Mouse (Mus musculus): ENCODE results near the gene Ddx1.
A peak's percentile ranks its signal among the peaks of the same experiment; 100 is the strongest.
"Not testable (repeated sequence)": the region's sequence is repeated elsewhere in the genome, so short reads cannot be mapped to it uniquely, and the experiment has no call there.

The Ddx1 gene

DNA sequence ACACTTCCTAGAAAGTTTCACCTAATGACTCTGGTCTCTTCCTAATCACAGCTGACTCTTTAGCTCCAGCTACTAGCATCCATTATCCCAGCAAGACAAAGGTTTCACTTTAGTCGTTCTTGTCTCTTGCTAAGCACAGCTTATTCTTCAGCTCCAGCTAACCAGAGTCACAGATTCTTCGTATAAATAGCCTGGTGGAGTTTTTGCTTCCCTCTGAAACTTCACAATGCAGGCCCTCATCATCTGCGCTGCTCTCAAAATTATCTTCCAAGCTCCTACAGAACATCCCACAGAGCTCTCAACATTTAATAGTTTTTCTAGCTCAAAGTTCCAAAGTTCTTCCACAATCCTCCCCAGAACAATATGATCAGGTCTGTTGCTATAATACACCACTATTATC is 43.3 kb downstream of the Ddx1 start:
- DNase-seq (ENCODE audit: low spot score in 2 of 2): no peak

DNA sequence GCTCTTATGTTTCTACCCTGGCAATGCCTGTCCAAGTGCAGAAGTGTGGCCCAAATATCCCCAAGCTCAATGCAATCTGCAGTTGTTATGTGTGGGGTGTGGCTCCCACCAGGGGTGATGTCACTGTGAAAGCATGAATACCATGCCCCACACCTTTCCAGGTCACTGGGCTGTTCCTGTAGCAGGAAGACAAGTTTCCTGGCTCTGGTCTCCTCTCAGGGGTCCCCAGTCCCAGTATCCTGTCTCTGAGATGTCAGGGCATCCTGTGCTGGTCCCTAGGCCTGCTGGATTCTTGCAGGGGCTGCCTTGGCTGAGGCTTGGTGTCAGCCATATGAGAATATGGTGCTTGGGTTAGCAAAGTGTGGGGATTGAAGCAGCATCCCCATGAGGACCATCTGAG is 46.7 kb downstream of the Ddx1 start:
- no peak for DNase-seq (ENCODE audit: low spot score in 2 of 2)

DNA sequence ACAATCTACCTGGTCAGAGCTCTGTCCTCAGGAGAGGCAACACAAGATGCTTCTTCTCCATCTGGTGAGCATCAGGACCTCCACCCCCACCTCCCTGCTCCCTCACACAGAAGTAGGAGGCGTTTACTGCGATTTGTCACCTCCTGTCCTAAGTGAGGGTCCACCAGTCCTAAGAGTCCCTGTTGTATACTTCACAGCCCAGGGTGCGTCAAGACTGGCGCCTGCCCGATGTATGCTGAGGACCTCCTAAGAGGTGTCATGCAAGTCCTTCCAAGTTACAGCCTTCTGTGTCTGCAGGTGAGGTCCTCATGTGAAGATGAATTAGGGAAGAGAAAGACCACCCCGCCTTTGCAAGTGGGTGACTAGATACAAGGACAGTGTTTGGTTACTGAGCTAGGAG is 48.4 kb downstream of the Ddx1 start:
- DNase-seq (ENCODE audit: low spot score in 2 of 2): no peak

DNA sequence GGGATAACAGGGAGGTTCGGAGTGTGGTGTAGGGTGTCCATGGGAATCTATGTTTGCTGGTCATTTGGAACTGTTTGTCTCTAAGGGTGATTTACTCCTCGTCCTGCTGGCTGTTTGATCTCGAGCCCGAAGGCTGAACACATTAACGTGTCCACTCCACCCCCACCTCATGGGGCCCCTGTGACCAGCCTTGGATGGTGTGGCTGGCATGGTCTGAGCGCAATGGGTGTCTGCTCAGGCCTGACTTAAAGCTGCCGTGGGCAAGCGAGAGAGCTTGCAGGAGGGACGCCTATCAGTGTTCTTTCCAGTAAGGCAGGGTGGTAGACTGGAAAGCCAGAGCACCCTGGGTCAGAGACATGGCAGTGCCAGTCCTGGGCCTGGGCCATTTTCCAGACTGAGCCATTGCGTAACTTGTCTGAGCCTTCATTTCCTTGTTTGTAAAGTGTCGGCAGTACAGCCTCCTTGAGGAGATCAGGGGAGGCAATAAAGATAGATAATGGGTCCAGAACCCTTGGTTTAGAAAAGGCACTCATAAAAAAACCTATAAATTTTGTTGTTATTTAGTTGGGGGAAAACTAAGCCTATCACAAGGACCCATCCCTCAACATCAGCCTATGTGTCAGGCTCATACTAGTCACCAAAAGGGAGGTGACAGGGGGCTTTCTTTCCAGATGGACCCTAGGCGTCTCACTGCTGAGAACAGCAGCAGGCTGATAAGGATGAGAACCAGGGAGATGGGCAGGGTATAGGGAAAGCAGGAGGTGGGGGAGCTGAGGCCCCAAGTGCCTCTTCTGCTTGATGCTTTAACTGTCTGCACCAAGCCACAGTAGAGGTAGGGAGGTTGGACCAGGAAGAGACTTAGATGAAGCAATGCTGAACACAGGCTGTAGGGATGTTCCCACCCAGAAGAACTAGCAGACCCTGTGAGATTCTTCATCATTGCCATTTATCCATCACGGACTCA is 49.4 kb downstream of the Ddx1 start:
- no peak for DNase-seq (ENCODE audit: low spot score in 2 of 2)

DNA sequence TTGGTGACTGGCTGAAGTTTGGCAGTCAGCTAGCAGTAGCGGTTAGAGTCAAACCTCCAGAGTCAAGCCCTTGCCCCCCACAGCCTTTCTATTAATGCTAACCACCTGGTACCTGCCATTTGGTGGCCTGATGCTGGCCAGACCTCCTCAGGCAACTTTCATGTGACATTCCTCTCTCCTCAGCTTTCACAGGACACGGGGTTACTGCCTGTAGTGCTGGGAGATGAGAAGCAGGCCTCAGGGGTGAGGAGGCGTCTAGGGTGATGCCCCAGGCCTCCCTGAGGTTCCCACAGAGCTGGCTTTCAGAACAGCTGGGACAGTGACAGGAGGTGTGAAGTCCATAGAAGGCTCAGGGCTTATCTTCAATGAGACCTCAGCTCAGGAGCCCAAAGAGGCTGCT is 50.9 kb downstream of the Ddx1 start:
- no peak for DNase-seq (ENCODE audit: low spot score in 2 of 2)

DNA sequence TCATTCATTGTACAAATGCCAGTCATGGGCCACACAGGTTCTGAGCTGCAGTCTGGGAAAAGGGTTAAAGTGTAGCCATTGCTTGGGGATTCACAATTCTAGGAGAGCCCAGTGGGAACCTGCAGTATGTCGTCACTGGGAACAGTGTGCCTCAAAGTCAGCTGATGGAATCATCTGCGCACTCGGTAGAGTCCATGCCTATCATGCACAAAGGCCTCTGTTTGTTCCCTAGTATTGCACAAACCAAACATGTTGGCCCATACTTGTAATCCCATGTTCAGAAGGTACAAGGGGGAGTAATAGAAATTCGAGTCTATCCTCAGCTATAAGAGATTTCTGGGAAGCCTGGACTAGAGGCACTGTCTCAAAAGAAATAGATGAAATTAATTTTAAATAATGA is 52.9 kb downstream of the Ddx1 start:
- no peak for DNase-seq (ENCODE audit: low spot score in 2 of 2)

DNA sequence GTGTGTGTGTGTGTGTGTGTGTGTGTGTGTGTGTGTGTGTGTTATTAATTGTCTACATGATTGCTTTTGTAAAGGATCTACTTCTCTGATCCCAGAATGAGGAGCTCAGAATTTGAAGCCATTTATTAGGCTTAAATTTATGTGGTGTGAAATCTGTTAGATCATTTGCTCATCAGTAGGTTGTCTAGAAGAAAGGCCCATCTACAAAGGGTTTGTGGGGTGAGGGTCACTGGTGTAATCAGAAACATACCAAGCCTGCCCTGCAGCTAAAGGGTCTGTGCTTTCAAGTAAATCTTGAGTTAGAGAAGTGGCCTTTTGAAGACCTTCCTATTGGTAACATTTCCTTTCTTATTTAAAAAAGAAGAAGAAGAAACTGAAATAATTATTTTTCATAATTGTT is 53.5 kb downstream of the Ddx1 start:
- DNase-seq (ENCODE audit: low spot score in 2 of 2): no peak

DNA sequence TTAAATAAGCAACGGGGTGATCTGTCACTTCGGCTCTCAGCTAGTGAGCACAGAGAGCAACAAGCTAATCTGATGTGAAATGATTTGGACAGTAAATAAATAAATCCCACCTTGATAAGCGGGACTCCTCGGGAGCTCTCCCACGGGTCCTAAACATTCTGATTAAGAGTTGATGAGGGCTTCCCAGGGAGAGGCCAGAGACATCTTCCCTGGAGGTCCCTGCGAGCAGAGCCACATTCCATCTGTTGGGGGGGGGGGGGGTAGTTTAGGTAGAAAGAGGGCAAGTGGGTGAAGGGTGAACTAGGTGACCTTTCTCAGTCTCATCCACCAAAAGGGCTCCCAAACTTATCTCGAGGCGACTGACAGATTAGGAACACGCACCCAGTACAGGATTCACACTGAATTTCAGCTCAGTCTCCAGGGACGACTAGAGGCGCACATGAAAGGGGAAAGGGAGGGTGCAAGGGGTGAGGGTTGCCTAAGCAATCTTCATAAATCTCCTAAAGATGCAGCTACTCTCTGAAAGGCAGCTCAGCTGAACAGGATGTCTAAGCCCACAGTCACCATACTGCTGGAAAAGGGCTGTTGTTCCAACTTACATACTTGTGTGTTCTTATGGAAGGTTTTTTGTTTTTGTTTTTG is 60.8 kb downstream of the Ddx1 start:
- no peak for DNase-seq (ENCODE audit: low spot score in 2 of 2)

DNA sequence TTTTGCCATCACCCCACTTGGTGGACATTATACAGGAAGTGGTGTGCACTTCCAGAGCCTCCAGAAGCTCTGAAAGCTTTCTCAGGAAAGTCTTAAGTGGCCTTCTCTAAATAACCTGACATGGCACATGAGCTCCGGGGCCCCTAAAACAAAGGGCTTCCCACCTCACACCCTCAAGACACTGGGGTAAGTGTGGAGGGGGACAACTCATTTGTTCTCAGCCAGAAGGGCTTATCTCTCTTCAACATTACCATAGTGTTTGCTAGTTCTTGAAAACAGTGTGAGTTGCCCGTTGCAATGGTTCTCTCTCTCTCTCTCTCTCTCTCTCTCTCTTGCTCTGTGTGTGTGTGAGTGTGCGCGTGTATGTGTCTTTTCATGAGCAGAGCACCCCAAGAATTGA is 62.8 kb downstream of the Ddx1 start:
- no peak for DNase-seq (ENCODE audit: low spot score in 2 of 2)

DNA sequence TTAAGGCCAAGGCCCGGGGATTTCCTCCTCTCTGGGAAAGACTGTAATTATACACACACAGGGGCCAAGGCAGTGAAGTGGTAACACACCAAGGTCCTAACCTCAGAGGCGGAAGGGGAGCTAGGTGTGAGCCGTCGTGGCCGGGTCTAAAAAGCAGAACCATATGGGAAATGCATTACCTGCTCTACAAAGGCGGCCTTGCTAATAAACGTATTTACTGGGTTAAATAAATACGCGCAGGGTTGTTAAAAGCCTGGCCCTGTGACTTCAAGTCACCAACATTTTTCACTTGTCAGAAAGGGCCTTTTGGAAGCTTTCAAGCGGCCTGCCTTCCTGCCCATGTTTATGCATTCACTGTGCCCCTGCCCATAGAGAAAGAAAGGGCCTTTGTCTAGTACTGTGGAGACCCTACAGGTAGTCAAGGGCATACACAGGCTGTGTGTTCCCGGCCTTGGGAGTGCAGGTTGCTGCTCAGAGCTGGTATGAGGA is 64.1 kb downstream of the Ddx1 start:
- no peak for DNase-seq (ENCODE audit: low spot score in 2 of 2)

DNA sequence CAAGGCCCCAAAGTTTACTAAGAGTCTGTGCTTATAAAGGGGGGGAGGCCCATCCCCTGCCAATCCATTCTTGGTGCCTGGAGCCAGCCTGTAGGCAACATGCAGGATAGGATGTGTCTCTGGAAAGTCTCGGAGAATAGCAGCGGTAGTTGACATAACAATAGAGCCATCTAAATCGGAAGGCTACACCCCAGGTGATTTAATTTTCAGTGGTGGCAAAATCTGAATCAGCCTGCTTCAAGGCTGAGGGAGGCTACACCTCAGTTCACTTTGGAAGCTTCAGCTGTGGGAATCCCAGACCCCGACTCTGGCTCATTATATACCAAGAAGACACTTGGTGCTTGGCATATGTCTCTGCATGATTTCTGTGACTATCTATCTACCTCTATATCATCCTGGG is 64.9 kb downstream of the Ddx1 start:
- DNase-seq (ENCODE audit: low spot score in 2 of 2): not testable (repeated sequence)

DNA sequence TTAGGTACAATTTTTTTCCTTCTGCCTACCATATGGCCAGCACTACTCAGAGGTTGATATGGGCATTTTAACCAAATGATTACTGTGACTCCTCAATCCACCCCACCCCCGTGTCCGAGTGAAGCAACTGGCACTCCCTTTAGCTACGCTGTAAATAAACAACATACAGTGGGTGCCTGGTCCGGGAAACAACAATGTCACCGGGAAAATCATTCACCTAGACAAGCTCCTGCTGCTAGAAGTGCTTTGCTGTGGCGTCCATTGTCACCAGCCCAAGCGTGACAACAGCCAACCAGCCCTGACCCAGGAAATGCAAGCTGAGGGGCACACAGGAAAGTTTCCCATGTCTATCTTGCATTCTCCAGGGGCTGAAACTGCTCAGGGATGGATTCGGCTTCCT is 66.8 kb downstream of the Ddx1 start:
- DNase-seq (ENCODE audit: low spot score in 2 of 2): no peak

DNA sequence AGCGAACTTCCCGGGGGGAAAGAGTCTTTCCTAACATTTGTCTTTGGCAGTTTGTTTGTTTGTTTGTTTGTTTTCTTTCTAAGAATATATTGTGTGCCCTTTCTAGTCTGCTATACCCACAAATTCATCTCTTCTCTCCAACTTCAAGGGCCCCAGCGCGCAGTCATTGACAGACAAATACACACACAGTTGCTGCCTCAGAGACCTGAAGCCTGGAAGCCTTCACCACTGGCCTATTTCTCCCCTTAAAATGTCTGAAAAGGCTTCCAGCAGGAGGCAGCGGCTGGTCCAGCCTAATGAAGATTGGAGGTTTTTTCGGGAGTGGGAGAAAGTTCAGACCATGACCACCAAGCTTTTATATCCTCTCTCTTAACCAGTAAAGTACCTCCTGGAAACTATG is 67.3 kb downstream of the Ddx1 start:
- no peak for DNase-seq (ENCODE audit: low spot score in 2 of 2)

DNA sequence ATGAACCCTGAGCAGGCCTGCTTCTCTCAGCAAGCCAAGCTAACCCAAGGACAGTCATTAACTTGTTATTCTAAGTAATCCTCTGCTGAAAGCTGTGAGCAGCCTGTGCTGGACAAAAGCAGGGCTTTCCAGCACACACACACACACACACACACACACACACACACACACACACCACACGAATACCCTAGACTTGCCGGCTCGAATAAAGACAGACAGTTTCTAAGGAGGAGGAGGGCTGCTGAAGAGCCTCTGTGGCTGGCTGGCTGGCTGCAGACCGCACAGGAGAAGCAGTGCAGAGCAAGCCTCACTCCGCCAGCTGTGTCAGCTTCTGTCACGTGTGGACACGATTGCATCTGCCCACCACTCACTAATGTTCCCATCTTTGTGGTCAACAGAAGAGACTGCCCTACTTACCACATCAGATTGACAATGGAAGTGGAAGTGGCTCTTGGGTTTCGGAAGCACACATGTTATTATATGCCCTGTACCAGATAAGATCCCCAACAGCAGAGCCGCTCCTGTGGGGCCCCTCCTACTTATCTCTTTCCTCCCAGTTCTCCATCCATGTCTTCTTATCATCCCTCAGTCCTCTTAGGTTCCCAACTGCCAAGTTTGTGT is 68.2 kb downstream of the Ddx1 start:
- DNase-seq (ENCODE audit: low spot score in 2 of 2): peak in 1 of 2 experiments; percentile 22

DNA sequence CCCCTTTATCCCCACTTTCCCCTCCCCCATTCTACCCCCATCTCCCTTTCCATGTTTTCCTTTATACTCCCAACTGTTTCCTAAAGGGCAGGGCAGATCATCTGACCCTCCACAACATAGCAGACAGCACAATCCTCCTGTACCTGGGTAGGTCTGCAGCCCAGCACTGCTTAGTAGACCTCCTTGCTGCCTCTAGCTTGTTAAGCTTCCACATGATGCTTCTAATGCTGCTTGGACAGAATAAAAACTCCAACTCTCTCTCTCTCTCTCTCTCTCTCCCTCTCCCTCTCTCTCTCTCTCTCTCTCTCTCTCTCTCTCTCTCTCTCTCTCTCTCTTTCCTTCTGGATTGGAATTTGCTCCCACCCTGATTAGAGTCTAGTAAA is 68.7 kb downstream of the Ddx1 start:
- DNase-seq (ENCODE audit: low spot score in 2 of 2): no peak

DNA sequence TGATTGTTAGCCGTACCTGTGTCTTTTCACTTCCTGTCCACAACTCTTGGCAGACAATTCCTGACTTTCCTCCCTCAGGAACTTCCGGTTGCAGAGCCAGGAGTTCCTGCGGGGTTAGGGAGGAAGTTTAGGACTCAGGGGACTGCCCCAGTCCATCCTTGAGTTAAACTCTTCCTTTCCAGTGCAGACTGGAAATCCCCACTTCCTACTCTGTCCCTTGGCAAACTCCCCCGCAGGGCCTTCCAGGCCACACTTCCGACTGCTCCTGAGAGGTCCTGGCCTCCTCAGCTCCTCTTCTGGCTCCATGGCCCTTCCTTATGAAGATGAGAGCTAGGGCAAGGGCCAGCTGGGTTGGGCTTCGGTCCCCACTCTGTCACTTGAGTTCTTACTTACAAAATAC is 71.4 kb downstream of the Ddx1 start:
- DNase-seq (ENCODE audit: low spot score in 2 of 2): no peak

DNA sequence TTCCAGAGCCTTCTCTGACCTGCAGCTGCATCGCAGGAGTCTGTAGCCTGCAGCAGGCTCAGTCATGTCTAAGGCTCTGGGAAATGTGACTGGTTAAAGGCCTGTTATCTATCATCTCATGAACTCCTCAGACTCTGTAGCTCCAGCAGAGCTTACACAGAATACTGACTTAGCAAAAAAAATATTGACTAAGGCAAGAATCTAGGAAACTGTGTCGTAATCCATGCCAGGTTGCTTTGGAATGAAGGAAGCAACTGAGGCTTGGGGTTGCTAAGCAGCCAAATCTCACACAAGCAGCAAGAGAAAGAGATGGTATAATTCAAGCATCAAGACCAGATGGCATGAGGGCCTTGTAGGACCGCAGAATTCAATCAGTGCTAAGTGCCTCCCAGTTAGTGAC is 72.1 kb downstream of the Ddx1 start:
- DNase-seq (ENCODE audit: low spot score in 2 of 2): peak in 1 of 2 experiments; percentile 17

DNA sequence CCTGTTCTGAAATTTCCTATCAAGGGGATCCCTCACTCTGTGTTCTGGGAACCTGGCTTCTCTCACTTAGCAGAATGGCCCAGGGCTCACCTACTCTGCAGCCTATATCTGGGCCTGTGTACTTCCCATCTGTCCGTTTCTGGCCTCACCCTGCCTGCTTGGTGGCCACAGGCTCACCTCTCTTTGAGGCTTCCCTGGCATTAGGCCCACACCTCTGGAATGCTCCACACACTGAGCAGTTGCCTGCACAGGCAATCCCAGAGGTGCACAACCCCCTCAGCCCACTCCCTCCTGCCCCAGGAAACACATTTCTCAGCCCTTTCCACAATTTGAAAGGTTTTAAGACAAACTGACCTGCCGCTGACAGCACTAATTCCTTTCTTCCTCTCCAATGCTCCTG is 72.9 kb downstream of the Ddx1 start:
- no peak for DNase-seq (ENCODE audit: low spot score in 2 of 2)

DNA sequence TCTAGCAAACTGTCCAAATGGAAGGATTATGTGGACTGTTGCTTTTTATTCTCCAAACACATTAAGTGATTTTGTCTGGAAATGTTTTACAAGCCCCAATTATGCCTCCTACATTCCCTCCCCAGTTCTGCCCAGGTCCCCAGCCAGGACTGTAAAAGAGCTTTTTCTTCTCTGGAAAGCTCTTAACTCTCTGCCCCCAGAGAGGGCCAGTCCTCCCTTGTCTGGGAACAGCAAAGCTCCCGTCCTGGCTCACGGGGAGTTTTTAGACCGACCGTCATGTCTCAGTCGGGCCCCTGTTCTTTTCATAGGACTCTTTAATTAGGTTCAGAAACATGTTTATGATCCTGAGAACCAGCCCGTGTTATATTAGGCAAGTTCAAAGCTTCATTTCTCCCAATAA is 75.0 kb downstream of the Ddx1 start:
- DNase-seq (ENCODE audit: low spot score in 2 of 2): no peak

DNA sequence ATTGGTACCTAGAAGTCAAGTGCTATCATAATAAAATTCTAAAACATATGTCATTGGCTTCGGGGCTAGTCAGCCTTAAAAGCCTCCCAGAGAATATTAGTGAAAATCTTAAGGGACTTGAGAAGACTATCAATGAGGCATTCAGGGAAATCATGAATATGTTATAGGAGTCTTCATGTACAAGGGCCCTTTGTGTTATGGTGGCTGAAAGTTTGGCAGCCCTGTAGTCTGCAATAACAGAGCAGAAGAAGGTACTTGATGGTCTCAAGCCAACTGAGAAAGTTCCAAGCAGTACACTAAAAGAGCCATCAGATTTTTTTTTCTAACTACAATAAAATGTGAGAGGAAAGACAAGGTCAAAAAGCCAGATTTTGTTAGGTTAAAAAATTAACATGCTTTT is 80.9 kb downstream of the Ddx1 start:
- no peak for DNase-seq (ENCODE audit: low spot score in 2 of 2)

DNA sequence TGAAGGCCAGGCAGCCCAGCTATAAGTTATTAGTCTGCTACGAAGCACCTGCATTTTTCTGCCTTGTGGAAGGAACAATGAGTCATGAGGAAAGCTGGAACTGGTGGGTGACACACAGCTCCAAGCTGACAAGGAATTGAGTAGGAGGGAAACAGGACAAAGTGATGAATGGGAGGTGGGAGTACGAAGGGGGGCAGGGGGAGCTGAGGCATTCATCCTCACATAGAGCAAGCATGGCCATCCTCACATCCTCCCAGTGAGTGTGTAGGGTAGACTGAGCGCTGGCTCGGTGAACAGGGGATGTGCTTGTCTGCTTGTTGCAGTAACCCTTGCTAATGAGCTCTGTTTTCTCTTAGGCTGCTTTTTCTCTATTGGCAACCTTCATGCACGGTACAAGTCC is 81.9 kb downstream of the Ddx1 start:
- DNase-seq (ENCODE audit: low spot score in 2 of 2): peak; percentile 58 to 65
